Mouse (Mus musculus) heart, adult 2 months (tissue): ENCODE results near the gene Ccdc130. TPM values are rescaled to one million over a fixed set of nuclear protein-coding genes. Genes with fewer than 3 reads are reported as not detected.
A peak's percentile ranks its signal among the peaks of the same experiment; 100 is the strongest.

Experiments used
- DNase-seq, 2 experiments: peaks; one replicate each; pipeline ENCODE4 v3.0.0; 2021
- H3K27ac ChIP-seq: fragments of 200-600 bp; 2 replicates; pipeline ENCODE4 v1.8.1; 2022
- H3K27me3 ChIP-seq: fragments of 200-500 bp; 2 replicates; pipeline ENCODE4 v1.6.1; 2012; ENCODE audit warnings: mild to moderate bottlenecking, low read length, inconsistent platforms, mixed read lengths; ENCODE audit not compliant: control insufficient read depth, insufficient read depth
- H3K36me3 ChIP-seq: fragments of 200-500 bp; 2 replicates; pipeline ENCODE4 v1.6.1; 2012; ENCODE audit warnings: low read length, inconsistent platforms; ENCODE audit not compliant: control insufficient read depth, insufficient read depth
- H3K4me1 ChIP-seq: fragments of 200-500 bp; 2 replicates; pipeline ENCODE4 v1.6.1; 2011; ENCODE audit warnings: low read length; ENCODE audit not compliant: control insufficient read depth, insufficient read depth
- H3K4me3 ChIP-seq: fragments of 200-600 bp; 2 replicates; pipeline ENCODE4 v1.8.1; 2022
- H3K79me2 ChIP-seq: fragments of 200-500 bp; replicated peaks from 2 replicates; pipeline ENCODE4 v1.6.1; 2012; ENCODE audit warnings: mild to moderate bottlenecking, inconsistent platforms, low read length, moderate library complexity, mixed read lengths; ENCODE audit not compliant: control insufficient read depth, insufficient read depth
- H3K9ac ChIP-seq: fragments of 200-500 bp; 2 replicates; pipeline ENCODE4 v1.6.1; 2012; ENCODE audit warnings: low read depth, mild to moderate bottlenecking, control low read depth, inconsistent platforms, low read length, mixed read lengths
- CTCF ChIP-seq: fragments of 200-600 bp; IDR thresholded peaks from 2 replicates; pipeline ENCODE4 v1.8.1; 2022; ENCODE audit warnings: antibody characterized with exemption, mild to moderate bottlenecking, moderate library complexity
- EP300 ChIP-seq: fragments of 200-500 bp; IDR thresholded peaks from 2 replicates; pipeline ENCODE4 v1.6.1; 2011; ENCODE audit warnings: low read depth, low read length, control low read depth; ENCODE audit not compliant: insufficient read depth
- POLR2A ChIP-seq: fragments of 200-500 bp; IDR thresholded peaks from 2 replicates; pipeline ENCODE4 v1.6.1; 2011; ENCODE audit warnings: mild to moderate bottlenecking, low read depth, low read length, control low read depth; ENCODE audit not compliant: insufficient read depth
- WGBS: fragments of 180-500 bp; shearing (Covaris S2); methylation state at CpG from one replicate; pipeline ENCODE4 v1.1.7; 2018; 5-methylcytosine and 5-hydroxymethylcytosine counted together
- intact Hi-C: fragments of 180-260 bp; cut with DNase I; formaldehyde crosslinking; loops from one replicate; pipeline ENCODE4 v1.15.1; 2025
- polyA plus RNA-seq: library from polyadenylated mRNA; depleted of rRNA; stranded (reverse); fragments of >200 nt; gene quantifications from 2 replicates; pipeline ENCODE4 v1.2.3, GENCODE M21; 2012
- total RNA-seq, 2 experiments: library from RNA; stranded (reverse); gene quantifications; 2 replicates each; pipeline ENCODE4 v1.2.3; 2021

The Ccdc130 gene
- total and polyA plus RNA-seq, 3 experiments, result 5.0 to 19.9 (median 8.1) TPM

DNA sequence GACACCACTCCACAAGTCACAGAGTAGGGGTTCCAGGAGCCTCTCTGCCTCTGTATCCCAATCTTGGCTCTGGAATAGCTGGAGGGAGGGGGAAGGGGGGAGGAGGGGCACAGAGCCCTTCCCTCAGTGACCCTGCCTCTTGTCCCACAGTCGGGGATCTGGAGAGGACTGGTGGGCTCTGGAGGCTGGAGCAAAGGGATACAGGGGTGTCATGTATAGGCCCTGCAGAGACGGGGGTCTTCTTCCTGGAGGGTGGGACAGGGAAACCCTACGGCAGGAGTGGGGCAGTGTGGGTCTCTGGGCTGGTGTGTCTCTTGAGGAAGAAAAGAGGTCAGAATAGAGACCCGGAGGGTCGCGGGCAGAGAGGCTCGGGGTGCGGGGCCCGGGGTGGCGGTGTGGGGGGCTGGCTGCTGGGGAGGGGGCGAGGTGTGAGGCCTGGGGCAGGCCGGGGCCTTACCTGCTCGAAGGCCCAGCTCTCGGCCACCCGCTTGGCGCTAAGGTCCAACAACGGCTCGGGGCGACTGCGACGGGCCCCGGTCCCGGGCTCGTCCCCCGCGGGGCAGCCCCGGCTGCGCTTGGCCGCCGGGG is 33.7 kb downstream of the Ccdc130 start:
- DNase-seq, result peak in 1 of 2 experiments; percentile 13
- intact Hi-C loops, result loop anchor here (2.0 kb wide), 1 partner anchor 20 kb away; the partner anchor contains the start of gene Mri1
- under 1% methylated on average over 29 of the region's 30 CpGs for WGBS

DNA sequence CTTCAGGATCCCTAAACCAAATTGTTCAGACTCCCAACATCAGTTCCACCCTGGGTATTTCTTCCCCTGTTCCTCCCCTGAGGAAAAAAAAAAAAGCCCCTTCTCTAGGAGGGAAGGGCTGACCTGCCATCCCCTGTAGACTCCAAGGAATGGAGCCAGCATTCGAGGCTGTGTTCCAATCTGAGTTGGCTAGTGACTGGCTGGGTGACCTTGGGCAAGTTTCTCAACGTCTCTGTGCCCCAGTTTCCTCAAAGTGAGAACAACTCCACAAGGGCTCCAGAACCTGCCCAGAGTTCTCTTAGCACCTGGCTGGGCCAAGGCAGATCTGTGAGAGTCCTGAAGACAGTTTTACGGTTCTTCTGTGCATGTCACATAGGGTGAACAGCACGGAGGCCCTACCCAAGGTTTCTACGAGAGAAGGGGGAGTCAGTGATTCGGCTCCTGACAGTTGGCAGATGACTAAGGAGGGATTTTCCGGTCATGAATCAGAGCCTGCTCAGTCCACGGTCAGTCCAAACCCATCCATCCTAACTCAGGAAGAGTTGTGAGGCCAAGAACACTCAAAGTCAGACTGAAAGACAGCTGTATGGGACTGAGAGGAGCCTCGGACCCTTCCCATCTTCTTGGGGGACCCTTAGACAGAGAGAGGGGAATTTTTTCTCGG is 34.3 kb downstream of the Ccdc130 start:
- H3K36me3 ChIP-seq, result no peaks in the 10 kb centered on the region
- H3K9ac ChIP-seq, result peak overlapping the region; percentile 93
- TF ChIP-seq CTCF (no peak), POLR2A (no peak), EP300 (no peak)
- peak in 1 of 2 experiments; percentile 24 for DNase-seq
- intact Hi-C loops, result loop anchor here (2.0 kb wide), 1 partner anchor 21 kb away; the partner anchor contains the start of gene Mri1
- peak overlapping the region; percentile 95 for H3K27ac ChIP-seq
- WGBS, result 7% methylated on average over 10 of the region's 10 CpGs
- peaks cover 2% of the 10 kb centered on the region; the same call in 1 of the 2 replicates for H3K79me2 ChIP-seq
- peak overlapping the region; percentile 88 for H3K4me3 ChIP-seq
- no peaks in the 10 kb centered on the region for H3K27me3 ChIP-seq
- peaks cover 9% of the 10 kb centered on the region for H3K4me1 ChIP-seq

More for the DNA sequence above, 33.7 kb downstream of the Ccdc130 start:
- peak overlapping the region; percentile 95 for H3K27ac ChIP-seq
- TF ChIP-seq POLR2A (no peak), CTCF (no peak), EP300 (no peak)
- peak overlapping the region; percentile 88 for H3K4me3 ChIP-seq
- peak overlapping the region; percentile 93 for H3K9ac ChIP-seq
- H3K4me1 ChIP-seq, result peaks cover 9% of the 10 kb centered on the region
- no peaks in the 10 kb centered on the region for H3K27me3 ChIP-seq
- H3K79me2 ChIP-seq, result peaks cover 2% of the 10 kb centered on the region; the same call in 1 of the 2 replicates
- H3K36me3 ChIP-seq, result no peaks in the 10 kb centered on the region

DNA sequence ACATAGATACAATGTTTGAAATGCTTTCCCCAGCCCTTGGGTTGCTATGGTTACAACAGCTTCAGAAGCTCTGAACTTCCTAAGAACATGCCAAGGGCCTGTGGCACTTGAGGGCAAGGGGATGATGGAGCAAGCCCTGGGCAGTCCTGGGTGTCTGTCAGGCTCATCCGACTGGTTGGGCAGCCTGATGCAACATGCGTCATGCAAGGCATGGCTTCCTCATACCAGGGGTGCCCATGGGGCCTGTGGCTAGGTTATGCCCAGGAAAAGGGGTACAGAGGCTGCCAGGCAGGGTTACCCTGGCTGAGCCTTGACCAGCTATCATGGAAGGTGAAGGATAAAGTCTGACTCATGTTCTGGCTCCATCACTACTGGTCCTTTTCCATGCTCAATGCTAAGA is 37.1 kb downstream of the Ccdc130 start:
- Histone ChIP-seq H3K4me1 (peaks cover 9% of the 10 kb centered on the region), H3K4me3 (no peak overlapping the region), H3K27ac (no peak overlapping the region), H3K79me2 (peaks cover 2% of the 10 kb centered on the region; the same call in 1 of the 2 replicates), H3K36me3 (no peaks in the 10 kb centered on the region), H3K9ac (no peak overlapping the region), H3K27me3 (no peaks in the 10 kb centered on the region)
- 90% methylated on average over 2 of the region's 2 CpGs for WGBS
- intact Hi-C loops, result no loop called here
- no peak for DNase-seq
- no peak for TF ChIP-seq CTCF
- no peak for TF ChIP-seq EP300
- no peak for TF ChIP-seq POLR2A

DNA sequence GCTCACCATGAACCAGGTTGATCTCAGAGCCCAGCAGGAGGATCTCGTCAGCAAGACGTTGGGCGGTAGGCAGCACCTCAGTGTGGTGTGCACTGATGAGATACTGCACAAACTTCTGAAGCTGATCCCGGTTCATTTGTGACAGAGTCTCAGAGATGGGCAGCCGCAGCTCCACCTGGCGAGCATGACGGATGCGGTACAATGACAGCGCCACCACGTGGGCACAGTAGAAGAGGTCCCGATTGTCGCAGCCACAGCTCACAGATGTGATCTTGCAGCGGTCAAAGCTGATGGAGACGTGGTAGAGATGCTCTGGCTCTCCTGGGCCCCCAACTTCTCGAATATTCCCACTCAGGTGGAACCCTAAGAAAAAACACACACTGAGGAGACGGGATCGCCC is 39.4 kb downstream of the Ccdc130 start:
- WGBS, result 82% methylated on average over 17 of the region's 17 CpGs
- H3K4me1 ChIP-seq, result peaks cover 3% of the 10 kb centered on the region
- no peaks in the 10 kb centered on the region for H3K79me2 ChIP-seq
- H3K9ac ChIP-seq, result no peak overlapping the region
- no peak overlapping the region for H3K4me3 ChIP-seq
- no peaks in the 10 kb centered on the region for H3K36me3 ChIP-seq
- intact Hi-C loops, result no loop called here
- DNase-seq, result no peak
- H3K27me3 ChIP-seq, result no peaks in the 10 kb centered on the region
- H3K27ac ChIP-seq, result no peak overlapping the region
- TF ChIP-seq EP300 (no peak), CTCF (peak; percentile 42), POLR2A (no peak)

DNA sequence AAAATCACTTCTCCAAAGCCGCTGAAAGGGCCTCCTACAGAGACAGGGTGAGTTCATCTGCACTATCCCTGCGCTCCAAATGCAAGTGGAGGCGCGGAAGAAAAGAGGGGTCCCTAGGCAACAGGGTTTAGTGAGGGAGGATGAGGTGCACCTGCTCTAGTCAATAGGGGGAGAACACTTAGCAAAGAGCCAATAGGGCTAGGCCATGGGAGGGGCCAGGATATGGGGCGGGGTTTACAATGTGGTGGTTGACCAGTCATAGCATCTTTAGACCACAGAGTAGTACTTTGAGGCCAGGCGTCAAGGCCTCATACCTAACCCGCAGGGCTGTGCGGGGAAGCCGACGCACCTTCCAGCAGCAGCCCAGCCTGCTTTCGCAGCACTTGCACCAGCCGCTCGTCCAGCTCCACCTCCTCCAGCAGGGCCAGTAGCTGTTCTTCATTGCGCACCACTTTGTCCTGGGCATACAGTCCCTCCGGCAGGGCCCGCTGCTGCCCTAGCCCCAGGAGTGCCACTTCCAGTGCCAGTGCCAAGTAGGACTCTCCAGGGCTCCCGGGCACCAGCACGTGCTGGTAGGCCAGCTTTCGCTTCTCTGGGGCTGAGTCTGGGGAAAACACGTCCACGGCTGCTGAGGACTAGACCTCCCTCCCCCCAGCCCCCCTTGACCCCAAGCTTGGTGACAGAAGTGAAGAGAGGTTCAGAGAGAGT is 46.7 kb downstream of the Ccdc130 start:
- Histone ChIP-seq H3K27me3 (no peaks in the 10 kb centered on the region), H3K36me3 (no peaks in the 10 kb centered on the region), H3K4me1 (no peaks in the 10 kb centered on the region), H3K9ac (no peak overlapping the region), H3K27ac (no peak overlapping the region), H3K79me2 (no peaks in the 10 kb centered on the region), H3K4me3 (no peak overlapping the region)
- no peak for TF ChIP-seq POLR2A
- 92% methylated on average over 21 of the region's 21 CpGs for WGBS
- no peak for DNase-seq
- intact Hi-C loops, result no loop called here
